Mouse (Mus musculus): Measurements from ENCODE around the gene Tfb1m. TPM values are rescaled to one million over a fixed set of nuclear protein-coding genes. Genes with fewer than 3 reads are reported as not detected.

Tfb1m gene
- 7.2 TPM for total RNA-seq (2023)

GRCm38 (mm10) chr17:3557331-3558311 is at the start of gene Tfb1m:
TSS of gene Tfb1m (minus strand) at chr17:3557781.

DNA sequence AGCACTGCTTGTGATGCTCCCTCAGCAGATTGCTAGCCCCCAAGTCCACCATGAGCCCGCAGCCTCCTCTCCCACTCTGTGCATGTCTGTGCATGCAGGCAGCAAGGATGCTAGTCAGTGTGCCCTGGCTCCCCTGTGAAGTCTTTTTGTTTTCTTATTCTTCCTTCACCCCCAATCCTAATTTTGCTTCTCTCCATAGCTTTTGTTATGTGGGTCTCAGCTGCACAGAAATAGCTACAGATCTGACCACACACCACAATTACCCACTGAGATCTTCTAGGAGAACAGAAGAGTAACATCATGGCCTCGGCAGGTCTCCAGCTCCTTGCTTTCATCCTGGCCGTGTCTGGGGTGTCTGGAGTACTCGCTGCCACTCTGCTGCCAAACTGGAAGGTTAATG is 25.3 kb downstream of the Tfb1m start, which contains the start of gene Cldn20:
Gene Cldn20 (plus strand): TSS at position 301 of the 400 bp plus-strand sequence.

Other genes starting within 250 kb of the Tfb1m start
- gene Tiam2, start 231.2 kb downstream of the Tfb1m start, total RNA-seq (2023), result 1.2 TPM
- not detected for gene Cldn20, start 25.2 kb downstream of the Tfb1m start, total RNA-seq (2023)
- gene Nox3, start 138.5 kb upstream of the Tfb1m start, total RNA-seq (2023), result not detected